Mouse (Mus musculus): ENCODE measurements at regions not wholly inside any gene's neighbourhood (a gene's known extent, or its start where the extent isn't known, plus 50 kb on each side); places are given as distances from the start of the nearest gene placed in this dataset.

DNA sequence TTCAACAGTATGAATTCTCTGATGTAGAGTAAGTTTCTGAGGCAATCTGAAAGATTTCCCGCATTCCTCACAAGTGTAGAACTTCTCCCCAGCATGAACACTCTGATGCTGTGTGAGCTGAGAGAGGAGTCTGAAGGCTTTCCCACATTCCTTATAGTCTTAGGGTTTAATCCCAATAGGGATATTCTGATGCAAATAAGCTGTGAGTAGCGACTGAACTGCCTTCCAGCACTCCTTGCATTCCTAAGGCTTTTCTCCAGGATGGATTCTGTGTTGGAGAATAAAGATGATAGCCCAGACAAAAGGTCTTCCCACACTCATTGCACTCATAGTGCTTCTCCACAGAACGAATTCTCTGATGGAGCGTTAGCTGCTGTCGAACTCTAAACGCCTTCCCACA lies 152.6 kb upstream of the Api5 start:
- no peak for DNase-seq (ENCODE audit: low spot score in 2 of 2)

DNA sequence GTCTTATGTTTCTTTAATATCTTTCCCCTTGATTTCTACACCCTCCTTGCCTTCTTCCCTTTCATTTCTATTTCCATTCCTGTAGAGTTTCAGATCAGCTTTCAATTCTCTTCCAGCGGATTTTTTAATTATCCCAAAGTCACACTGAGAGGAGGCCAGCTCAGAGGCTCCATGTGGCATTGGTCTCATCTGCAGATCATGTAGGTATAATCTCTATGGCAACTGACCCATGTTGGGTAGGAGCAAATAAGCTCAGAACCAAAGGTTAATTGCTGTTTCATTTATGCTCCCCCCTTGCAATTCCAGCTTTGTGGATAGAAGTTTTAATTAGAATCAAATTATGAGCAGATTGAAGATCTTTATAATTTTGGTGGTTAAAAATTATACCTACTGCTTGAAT lies 149.3 kb upstream of the Api5 start:
- no peak for DNase-seq (ENCODE audit: low spot score in 2 of 2)

DNA sequence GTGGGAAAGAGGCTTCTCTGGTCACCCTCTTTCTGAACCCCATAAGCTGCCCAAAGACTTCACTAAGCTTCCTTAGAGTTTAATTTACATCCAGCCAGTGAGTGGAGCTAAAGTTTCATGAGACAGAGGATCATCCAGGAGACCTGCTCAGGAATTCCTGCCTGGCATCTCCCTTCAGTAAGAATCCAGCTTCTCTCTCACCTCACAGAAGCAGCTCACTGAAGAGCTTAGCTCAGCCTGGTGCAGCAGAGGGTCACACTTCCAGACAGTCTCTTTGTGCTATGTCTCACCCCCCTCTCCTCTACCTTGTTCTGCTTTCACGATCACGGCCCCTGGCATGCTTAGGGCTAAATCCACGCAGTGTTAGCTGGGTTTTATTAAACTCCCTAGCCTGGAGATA lies 133.7 kb upstream of the Api5 start:
- peak in 1 of 2 experiments; percentile 9 for DNase-seq (ENCODE audit: low spot score in 2 of 2)

DNA sequence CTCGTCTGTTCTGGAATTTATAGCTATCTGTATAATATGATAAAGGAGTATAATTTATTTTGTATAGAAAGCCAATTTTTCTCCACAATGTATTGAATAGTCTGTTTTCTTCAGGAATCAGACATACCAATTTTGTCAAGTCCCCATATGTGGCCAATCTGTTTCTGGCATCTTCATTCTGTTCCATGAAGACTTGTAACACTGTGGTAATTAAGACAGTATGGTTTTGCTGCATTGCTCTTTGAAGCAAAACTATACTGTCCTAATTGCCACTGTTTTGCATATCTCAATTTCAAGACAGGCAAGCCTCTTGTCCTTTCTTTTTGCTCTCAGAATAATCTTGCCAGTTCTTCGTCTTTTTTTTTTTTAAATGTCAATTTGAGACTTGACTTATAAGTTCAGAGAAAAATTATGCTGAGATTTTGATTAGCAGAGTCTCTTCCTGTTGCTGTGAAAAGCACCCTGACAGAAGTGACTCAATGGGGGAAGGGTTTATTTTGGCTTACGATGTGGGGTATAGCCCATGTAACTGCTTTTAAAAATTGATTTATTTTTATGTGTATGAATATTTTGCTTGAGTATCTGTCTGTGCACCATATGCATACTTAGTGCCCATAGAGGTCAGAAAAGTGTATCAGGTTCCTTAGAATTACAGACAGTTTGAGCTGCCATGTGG lies 103.4 kb upstream of the Api5 start:
- DNase-seq (ENCODE audit: low spot score in 2 of 2): peak in 1 of 2 experiments; percentile 49

DNA sequence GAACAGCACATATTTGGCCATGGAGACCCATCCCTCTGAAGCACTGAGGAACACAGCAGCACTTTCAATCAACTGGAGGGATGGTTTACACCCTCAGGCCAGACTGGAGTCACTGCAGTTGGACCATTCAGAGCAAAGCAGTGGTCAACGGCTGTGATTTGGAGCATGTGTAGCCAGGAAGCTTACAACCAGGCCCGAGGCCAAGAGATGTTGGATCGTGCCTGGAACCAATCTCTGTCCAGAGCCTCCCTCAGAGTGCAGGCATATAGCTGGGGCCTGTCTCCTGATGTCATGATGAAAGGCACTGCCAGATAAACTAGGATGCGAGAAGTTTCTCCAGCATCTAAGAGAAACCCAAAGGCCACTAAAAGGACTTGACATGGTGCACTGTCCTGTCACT lies 98.7 kb upstream of the Api5 start:
- DNase-seq (ENCODE audit: low spot score in 2 of 2): no peak

DNA sequence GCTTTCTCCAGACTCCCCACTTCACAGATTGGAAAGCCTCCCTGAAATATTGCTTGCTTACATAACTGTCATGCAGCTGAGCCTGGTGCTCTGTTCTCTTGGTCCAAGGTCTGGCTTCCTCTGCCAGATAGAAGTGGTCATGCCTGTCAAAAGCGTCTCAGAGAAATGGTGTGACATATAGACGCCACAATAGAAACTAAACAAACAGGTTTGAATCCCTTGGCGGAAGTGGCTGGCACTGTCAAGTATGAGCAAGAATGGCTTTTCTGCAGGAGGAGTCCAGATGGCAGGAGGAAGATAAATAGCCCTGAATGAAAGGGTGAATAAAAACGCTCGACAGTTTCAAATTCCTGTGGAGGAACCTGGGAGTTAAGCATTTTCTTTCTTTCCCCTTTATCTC lies 93.2 kb upstream of the Api5 start:
- no peak for DNase-seq (ENCODE audit: low spot score in 2 of 2)

DNA sequence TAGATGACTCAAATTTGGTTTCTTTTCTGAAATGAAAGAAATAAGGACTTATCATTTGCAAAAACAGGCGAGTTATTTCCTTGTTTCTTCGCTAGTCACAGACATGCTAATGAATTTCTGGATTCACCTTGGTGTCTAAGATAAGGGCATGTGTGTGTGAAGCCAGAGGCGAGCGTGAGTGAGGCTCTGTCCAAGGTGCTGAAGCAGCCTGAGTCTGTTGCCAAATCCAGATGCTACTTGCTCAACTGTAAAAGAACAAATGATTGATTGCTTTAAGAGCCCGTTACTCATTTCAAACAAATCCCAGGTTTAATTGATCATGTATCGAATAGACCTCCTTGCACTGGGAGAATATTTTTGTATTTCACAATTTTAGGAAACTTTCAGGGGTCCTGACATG lies 86.6 kb upstream of the Api5 start:
- DNase-seq (ENCODE audit: low spot score in 2 of 2): no peak

DNA sequence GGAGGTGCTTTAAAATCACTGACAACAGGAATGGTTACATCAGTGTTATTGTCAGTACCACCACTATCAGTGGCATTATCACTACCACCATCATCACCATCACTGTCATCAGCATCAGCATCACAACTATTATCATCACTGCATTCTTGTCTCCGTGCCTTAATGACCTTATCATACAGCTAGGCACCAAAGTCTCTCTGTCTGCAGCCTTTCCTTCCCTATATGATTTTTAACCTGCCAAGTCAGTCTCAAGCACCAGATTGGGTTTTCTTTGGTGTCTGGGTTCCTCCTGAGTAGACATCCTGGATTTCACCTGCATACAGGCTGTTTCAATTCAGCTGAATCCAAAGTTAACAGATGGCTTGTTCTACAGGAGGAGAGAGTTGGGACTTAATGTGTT lies 78.9 kb upstream of the Api5 start:
- no peak for DNase-seq (ENCODE audit: low spot score in 2 of 2)

DNA sequence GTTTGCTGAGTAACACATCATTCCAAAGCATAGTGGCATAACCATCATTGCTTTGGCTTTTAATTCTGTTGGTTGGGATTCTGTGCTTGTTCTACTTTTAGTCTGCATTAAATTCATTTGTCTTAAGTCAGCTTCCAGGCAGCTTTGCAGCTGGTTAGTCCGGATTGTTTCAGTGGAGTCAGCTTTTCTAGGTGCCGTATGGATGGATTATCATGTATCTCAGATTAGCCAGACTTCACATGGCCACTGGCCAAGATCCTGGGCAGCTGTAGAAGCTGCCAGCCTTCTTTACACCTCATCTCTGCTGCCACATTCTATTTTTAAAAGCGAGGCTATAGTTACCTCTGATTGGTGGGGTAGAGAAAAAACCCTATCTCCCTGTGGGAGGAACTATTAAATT lies 74.1 kb upstream of the Api5 start:
- DNase-seq (ENCODE audit: low spot score in 2 of 2): no peak

DNA sequence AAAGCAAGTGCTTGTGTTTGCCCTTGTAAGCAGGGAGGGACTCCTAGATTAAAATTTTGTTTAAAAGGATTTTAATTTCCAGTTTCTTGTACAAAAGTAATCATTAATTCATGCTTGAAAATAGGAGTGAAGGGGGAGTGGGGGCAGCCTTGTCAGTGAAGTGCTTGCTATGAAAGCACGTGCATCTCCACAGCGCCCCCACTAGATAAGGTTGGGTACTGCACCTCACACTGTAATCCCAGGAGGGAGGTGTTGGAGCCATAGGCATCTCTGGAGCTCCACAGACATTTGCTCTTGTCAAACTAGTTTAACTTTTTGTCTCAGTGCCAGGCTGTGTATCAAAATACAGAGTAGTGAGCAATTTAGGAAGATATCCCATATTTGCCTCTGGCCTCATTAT lies 62.7 kb upstream of the Api5 start:
- DNase-seq (ENCODE audit: low spot score in 2 of 2): no peak

DNA sequence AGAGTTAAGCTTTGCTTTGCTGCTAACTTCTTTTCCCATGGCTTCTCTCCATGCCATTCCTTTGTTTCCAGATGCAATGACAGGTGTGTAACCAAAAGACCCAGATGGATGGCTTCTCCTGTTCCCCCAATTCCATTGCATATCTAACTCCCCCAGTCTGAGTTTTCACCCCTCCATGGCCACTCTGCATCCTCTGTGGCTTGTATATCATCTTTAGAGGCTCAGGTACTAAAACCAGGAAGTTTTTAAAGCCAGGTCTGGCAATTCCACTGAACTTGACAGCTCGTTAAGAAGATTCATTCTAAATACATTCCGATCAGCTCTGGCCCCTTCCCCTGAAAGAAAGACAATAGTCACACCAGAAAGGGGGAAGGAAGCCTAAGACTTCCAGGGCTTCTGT lies 60.6 kb upstream of the Api5 start:
- DNase-seq (ENCODE audit: low spot score in 2 of 2): no peak

Small RNA genes lying in the stretch of these regions (microRNA-seq; reads per million reads assigned to microRNA genes)
- 0 reads per million in 2 experiments for gene Gm44461
